Mouse (Mus musculus) CH12.LX (cell line): ENCODE data around the gene Cfdp1.

Experiments
- BHLHE40 ChIP-seq: IDR thresholded peaks from 2 replicates; pipeline ENCODE4 v1.6.1; 2011; ENCODE audit warnings: mild to moderate bottlenecking, low read depth, low read length, improper control_type of control experiment
- CTCF ChIP-seq, 2 experiments: IDR thresholded peaks in 1 of 2; conservative IDR thresholded peaks in 1 of 2; 2 replicates each; pipeline ENCODE4 v1.5.1; 2011 to 2012; ENCODE audit warnings: low read depth in 2 of 2, low read length in 2 of 2, improper control_type of control experiment in 1 of 2, inconsistent platforms in 1 of 2, mild to moderate bottlenecking in 1 of 2, moderate library complexity in 1 of 2
- E2F4 ChIP-seq: IDR thresholded peaks from 2 replicates; pipeline ENCODE4 v1.6.1; 2011; ENCODE audit warnings: low read depth, low read length, improper control_type of control experiment; ENCODE audit not compliant: insufficient replicate concordance
- MAFK ChIP-seq: IDR thresholded peaks from 2 replicates; pipeline ENCODE4 v1.6.1; 2011; ENCODE audit warnings: low read length, improper control_type of control experiment; ENCODE audit not compliant: insufficient replicate concordance
- POLR2A ChIP-seq: IDR thresholded peaks from 2 replicates; pipeline ENCODE4 v1.6.1; 2011; ENCODE audit warnings: low read depth, mild to moderate bottlenecking, improper control_type of control experiment, low read length
- TCF12 ChIP-seq: IDR thresholded peaks from 2 replicates; pipeline ENCODE4 v1.6.1; 2014; ENCODE audit warnings: low read depth, mild to moderate bottlenecking, inconsistent platforms, low read length, improper control_type of control experiment
- ZNF384 ChIP-seq: IDR thresholded peaks from 2 replicates; pipeline ENCODE4 v1.6.1; 2012; ENCODE audit warnings: low read depth, low read length, improper control_type of control experiment, inconsistent platforms

DNA sequence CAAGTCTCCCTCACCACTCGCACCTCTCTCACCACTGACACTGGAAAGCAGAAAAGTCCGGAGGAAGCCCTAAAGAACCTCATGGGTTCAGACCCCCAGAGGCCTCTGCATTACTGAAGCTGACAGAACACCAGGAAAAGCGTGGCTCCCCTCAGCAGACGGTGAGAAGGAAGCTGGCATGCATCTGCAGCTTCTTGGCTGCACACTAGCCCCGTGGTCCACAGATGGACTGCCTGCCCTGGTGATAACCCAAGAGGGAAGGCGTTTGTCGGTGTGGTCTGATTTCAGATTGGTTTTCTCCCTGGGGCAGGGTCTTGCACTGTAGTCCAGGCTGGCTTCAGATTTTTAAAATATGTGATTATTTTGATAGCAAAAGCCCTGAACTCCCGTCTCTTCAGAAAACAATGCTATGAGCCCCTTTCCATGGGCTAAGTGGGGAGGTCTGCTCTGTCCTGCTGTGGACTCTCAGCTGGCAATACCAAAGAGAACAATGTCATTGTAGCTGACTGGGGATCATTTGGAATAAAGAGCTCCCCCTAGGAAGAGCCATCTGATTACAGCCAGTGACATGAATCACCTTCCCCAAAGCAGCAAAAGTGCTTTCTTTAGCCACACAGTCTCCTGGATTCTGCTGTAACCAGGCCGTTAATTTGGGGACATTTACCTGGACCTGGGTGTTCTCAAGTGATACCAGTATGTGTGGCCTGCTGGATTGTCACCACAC, 71.3 kb downstream of the Cfdp1 start:
- TF ChIP-seq POLR2A = no peak
- TF ChIP-seq CTCF (conservative IDR thresholded peaks at IDR 0.05 in 1 of 2, IDR thresholded peaks at IDR 0.05 in 1 of 2; ENCODE audit: low read depth in 2 of 2, low read length in 2 of 2) = no peak
- TF ChIP-seq BHLHE40 = no peak
- no peak for TF ChIP-seq E2F4
- TF ChIP-seq TCF12 = no peak
- no peak for TF ChIP-seq ZNF384
- TF ChIP-seq MAFK = no peak
